8 mouse cellular contexts compared by ENCODE assay signal in the genomic region with DNA sequence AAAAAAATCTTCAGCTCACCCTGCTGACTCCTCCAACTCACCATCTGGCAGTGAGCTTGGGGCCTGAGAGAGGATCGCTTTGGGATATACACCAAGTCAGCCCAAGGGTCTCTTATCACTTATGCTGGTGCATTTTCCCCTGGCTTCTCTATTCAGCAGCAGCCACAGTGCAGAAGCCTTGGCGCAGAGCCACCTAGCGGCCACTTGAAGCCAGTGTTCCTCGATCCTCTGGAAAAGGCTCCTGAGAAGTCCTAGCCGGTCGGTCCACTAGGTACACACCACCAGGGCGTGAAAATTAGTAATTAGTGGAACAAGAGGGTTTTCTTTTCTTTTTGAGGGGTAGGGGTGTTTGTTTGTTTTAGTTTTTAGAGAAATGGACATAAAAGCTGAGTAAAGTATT. TPM values are rescaled to one million over a fixed set of nuclear protein-coding genes. Genes with fewer than 3 reads are reported as not detected.
A peak's percentile ranks its signal among the peaks of the same experiment; 100 is the strongest.
DNase-seq lines count a peak whose midpoint lies in the region; ATAC-seq and TF ChIP-seq lines count a peak whose summit lies in the region.
"Had no signal": no experiment of that assay in that cellular context is flagged by ENCODE, and none has a peak within 500 bp of the region (broad histone marks: within the 10 kb centered on the region; RNA-seq: fewer than 3 reads in every experiment).

No protein-coding gene starts in this region.

- 6% methylated on average over 7 of the region's 7 CpGs for WGBS in midbrain, embryonic 14.5 days
- 4% methylated on average over 7 of the region's 7 CpGs for WGBS in stomach, postnatal 0 days

- H3K9ac ChIP-seq in midbrain, embryonic 14.5 days (replicated peaks; ENCODE audit: low read length) = no peak overlapping the region
- no peak overlapping the region for H3K9ac ChIP-seq in stomach, postnatal 0 days (ENCODE audit: low read length)
- H3K9ac ChIP-seq: liver, embryonic 15.5 days had no signal

- no peaks in the 10 kb centered on the region for H3K36me3 ChIP-seq in midbrain, embryonic 14.5 days (ENCODE audit: control insufficient read depth, insufficient read depth, low read length)
- no peaks in the 10 kb centered on the region for H3K36me3 ChIP-seq in stomach, postnatal 0 days (ENCODE audit: control insufficient read depth, insufficient read depth, low read length)
- H3K36me3 ChIP-seq: liver, embryonic 15.5 days had no signal

- no peak overlapping the region for H3K4me2 ChIP-seq in midbrain, embryonic 14.5 days (ENCODE audit: low read length)
- no peak overlapping the region for H3K4me2 ChIP-seq in stomach, postnatal 0 days (replicated peaks; ENCODE audit: low read depth)
- H3K4me2 ChIP-seq: liver, embryonic 15.5 days had no signal

- peak; percentile 88 for ATAC-seq in midbrain, embryonic 14.5 days (ENCODE audit: low FRiP score, low TSS enrichment)
- peak; percentile 72 for ATAC-seq in stomach, postnatal 0 days (ENCODE audit: low FRiP score, low TSS enrichment)

- no peak overlapping the region for H3K27ac ChIP-seq in midbrain, embryonic 14.5 days (replicated peaks; ENCODE audit: low read depth, low read length)
- no peak overlapping the region for H3K27ac ChIP-seq in stomach, postnatal 0 days (replicated peaks)
- H3K27ac ChIP-seq: liver, embryonic 15.5 days had no signal

- H3K9me3 ChIP-seq in midbrain, embryonic 14.5 days (ENCODE audit: control insufficient read depth, low read length) = no peaks in the 10 kb centered on the region
- H3K9me3 ChIP-seq in stomach, postnatal 0 days (ENCODE audit: control insufficient read depth, low read length) = no peaks in the 10 kb centered on the region
- H3K9me3 ChIP-seq: liver, embryonic 15.5 days had no signal

- peak; percentile 89 for TF ChIP-seq CTCF in stomach, postnatal 0 days (IDR thresholded peaks at IDR 0.05; ENCODE audit: low read depth)

- H3K4me1 ChIP-seq in midbrain, embryonic 14.5 days (ENCODE audit: control insufficient read depth, insufficient read depth, low read length) = no peaks in the 10 kb centered on the region
- H3K4me1 ChIP-seq in stomach, postnatal 0 days (replicated peaks; ENCODE audit: control insufficient read depth, insufficient read depth) = no peaks in the 10 kb centered on the region
- H3K4me1 ChIP-seq: liver, embryonic 15.5 days had no signal

- no peaks in the 10 kb centered on the region for H3K27me3 ChIP-seq in midbrain, embryonic 14.5 days (ENCODE audit: control insufficient read depth, insufficient read depth, low read length)
- no peaks in the 10 kb centered on the region for H3K27me3 ChIP-seq in stomach, postnatal 0 days (ENCODE audit: control insufficient read depth, insufficient read depth, low read length)
- H3K27me3 ChIP-seq: liver, embryonic 15.5 days had no signal

- TF ChIP-seq EP300 in stomach, postnatal 0 days (optimal IDR thresholded peaks at IDR 0.05) = no peak

- intact Hi-C loops in left cerebral cortex, postnatal 4 days (cut with DNase I) = no loop called here

- H3K4me3 ChIP-seq in midbrain, embryonic 14.5 days (replicated peaks; ENCODE audit: low read depth, low read length) = no peak overlapping the region
- no peak overlapping the region for H3K4me3 ChIP-seq in stomach, postnatal 0 days (ENCODE audit: low read depth, low read length)
- H3K4me3 ChIP-seq: liver, embryonic 15.5 days had no signal

- peak; percentile 9 for DNase-seq in adrenal gland, adult 8-10 months
- peak; percentile 57 to 63 for DNase-seq in cerebellum, postnatal 36 days
- DNase-seq in gastrocnemius, postnatal 10 days = peak; percentile 81
- DNase-seq in kidney, adult 18-20 months = peak; percentile 68
- DNase-seq in left cerebral cortex, postnatal 4 days = peak; percentile 79
- DNase-seq in midbrain, embryonic 14.5 days = peak; percentile 92
- peak; percentile 67 for DNase-seq in stomach, postnatal 0 days (ENCODE audit: low spot score)

RNA-seq across cellular contexts. Expression of gene Lce3f, which starts 6.7 kb away (rescaled TPM):
- not detected for total RNA-seq in adrenal gland, adult 8-10 months (2022)
- total RNA-seq in gastrocnemius, postnatal 10 days (2021) = not detected
- not detected for total RNA-seq in left cerebral cortex, postnatal 4 days (2021)
- polyA plus RNA-seq in midbrain, embryonic 14.5 days (2014; fragmentation: Nextera tagmentation; extraction: Ambion mirVana) = not detected in 2 replicates
- polyA plus RNA-seq in stomach, postnatal 0 days (2015; fragmentation: Nextera tagmentation; extraction: Ambion mirVana) = 3,312 and 3,341 TPM in 2 replicates
- polyA plus RNA-seq: liver, embryonic 15.5 days had no signal

RNA-seq across cellular contexts. Expression of gene Crct1, which starts 16.8 kb away (rescaled TPM):
- total RNA-seq in adrenal gland, adult 8-10 months (2022) = not detected
- not detected for total RNA-seq in gastrocnemius, postnatal 10 days (2021)
- not detected for total RNA-seq in left cerebral cortex, postnatal 4 days (2021)
- 0.63 and 2.5 TPM in 2 replicates for polyA plus RNA-seq in midbrain, embryonic 14.5 days (2014; fragmentation: Nextera tagmentation; extraction: Ambion mirVana)
- polyA plus RNA-seq in stomach, postnatal 0 days (2015; fragmentation: Nextera tagmentation; extraction: Ambion mirVana) = 1,801 and 2,041 TPM in 2 replicates
- polyA plus RNA-seq: liver, embryonic 15.5 days had no signal

RNA-seq across cellular contexts. Expression of gene Lce1m, which starts 20.2 kb away (rescaled TPM):
- total RNA-seq in adrenal gland, adult 8-10 months (2022) = not detected
- not detected for total RNA-seq in gastrocnemius, postnatal 10 days (2021)
- not detected for total RNA-seq in left cerebral cortex, postnatal 4 days (2021)
- not detected in 2 replicates for polyA plus RNA-seq in midbrain, embryonic 14.5 days (2014; fragmentation: Nextera tagmentation; extraction: Ambion mirVana)
- 356 and 376 TPM in 2 replicates for polyA plus RNA-seq in stomach, postnatal 0 days (2015; fragmentation: Nextera tagmentation; extraction: Ambion mirVana)
- polyA plus RNA-seq: liver, embryonic 15.5 days had no signal

RNA-seq across cellular contexts. Expression of gene Lce3e, which starts 31.8 kb away (rescaled TPM):
- not detected for total RNA-seq in adrenal gland, adult 8-10 months (2022)
- not detected for total RNA-seq in gastrocnemius, postnatal 10 days (2021)
- total RNA-seq in left cerebral cortex, postnatal 4 days (2021) = not detected
- not detected in 2 replicates for polyA plus RNA-seq in midbrain, embryonic 14.5 days (2014; fragmentation: Nextera tagmentation; extraction: Ambion mirVana)
- polyA plus RNA-seq in stomach, postnatal 0 days (2015; fragmentation: Nextera tagmentation; extraction: Ambion mirVana) = 1,443 and 1,461 TPM in 2 replicates
- polyA plus RNA-seq: liver, embryonic 15.5 days had no signal

RNA-seq across cellular contexts. Expression of gene Lce3d, which starts 41.5 kb away (rescaled TPM):
- total RNA-seq in adrenal gland, adult 8-10 months (2022) = not detected
- not detected for total RNA-seq in gastrocnemius, postnatal 10 days (2021)
- total RNA-seq in left cerebral cortex, postnatal 4 days (2021) = not detected
- not detected in 2 replicates for polyA plus RNA-seq in midbrain, embryonic 14.5 days (2014; fragmentation: Nextera tagmentation; extraction: Ambion mirVana)
- 246 and 293 TPM in 2 replicates for polyA plus RNA-seq in stomach, postnatal 0 days (2015; fragmentation: Nextera tagmentation; extraction: Ambion mirVana)
- polyA plus RNA-seq: liver, embryonic 15.5 days had no signal

Comparison
In these comparisons a context has a peak if more than half of its experiments do, and no peak if none do; other contexts are left out.
1. DNase-seq: peak in every context shown above with its lines; median percentile 92 in midbrain, embryonic 14.5 days; 81 in gastrocnemius, postnatal 10 days; 79 in left cerebral cortex, postnatal 4 days; 68 in kidney, adult 18-20 months; 67 in stomach, postnatal 0 days; 60 in cerebellum, postnatal 36 days; 9 in adrenal gland, adult 8-10 months.